Mouse (Mus musculus): ENCODE data around the gene B4galnt2.
A peak's percentile ranks its signal among the peaks of the same experiment; 100 is the strongest.

Gene B4galnt2

GRCm38 (mm10) chr11:95827168-95827447 lies 87.6 kb downstream of the B4galnt2 start:
- no peak for DNase-seq (ENCODE audit: extremely low read depth, low read depth, low spot score)

- DNase-seq (ENCODE audit: extremely low read depth, low read depth, low spot score), result no peak
Observed at GRCm38 (mm10) chr11:95826317-95827167, 88.1 kb downstream of the B4galnt2 start.

GRCm38 (mm10) chr11:95825625-95826024 lies 89.1 kb downstream of the B4galnt2 start:
- DNase-seq (ENCODE audit: extremely low read depth, low read depth, low spot score), result no peak

- DNase-seq (ENCODE audit: extremely low read depth, low read depth, low spot score), result no peak
Observed at GRCm38 (mm10) chr11:95824877-95825243, 89.8 kb downstream of the B4galnt2 start.

- no peak for DNase-seq (ENCODE audit: extremely low read depth, low read depth, low spot score)
Observed at GRCm38 (mm10) chr11:95824071-95824876, 90.4 kb downstream of the B4galnt2 start, which contains the start of gene Phospho1. Gene Phospho1 (plus strand): TSS chr11:95824499.

- no peak for DNase-seq (ENCODE audit: extremely low read depth, low read depth, low spot score)
Observed at GRCm38 (mm10) chr11:95822437-95822836, 92.3 kb downstream of the B4galnt2 start.

GRCm38 (mm10) chr11:95821511-95821910 lies 93.2 kb downstream of the B4galnt2 start:
- DNase-seq (ENCODE audit: extremely low read depth, low read depth, low spot score), result no peak

GRCm38 (mm10) chr11:95819138-95819537 lies 95.6 kb downstream of the B4galnt2 start:
- DNase-seq (ENCODE audit: extremely low read depth, low read depth, low spot score), result peak; percentile 78
